Mouse (Mus musculus): ENCODE results near the gene Glt28d2. TPM values are rescaled to one million over a fixed set of nuclear protein-coding genes. Genes with fewer than 3 reads are reported as not detected.
"Not testable (repeated sequence)": the region's sequence is repeated elsewhere in the genome, so short reads cannot be mapped to it uniquely, and the experiment has no call there.

Gene Glt28d2
- polyA plus RNA-seq (2015; fragmentation: Nextera tagmentation; extraction: Ambion mirVana) = 0.08 and 0.11 TPM in 2 replicates

DNA sequence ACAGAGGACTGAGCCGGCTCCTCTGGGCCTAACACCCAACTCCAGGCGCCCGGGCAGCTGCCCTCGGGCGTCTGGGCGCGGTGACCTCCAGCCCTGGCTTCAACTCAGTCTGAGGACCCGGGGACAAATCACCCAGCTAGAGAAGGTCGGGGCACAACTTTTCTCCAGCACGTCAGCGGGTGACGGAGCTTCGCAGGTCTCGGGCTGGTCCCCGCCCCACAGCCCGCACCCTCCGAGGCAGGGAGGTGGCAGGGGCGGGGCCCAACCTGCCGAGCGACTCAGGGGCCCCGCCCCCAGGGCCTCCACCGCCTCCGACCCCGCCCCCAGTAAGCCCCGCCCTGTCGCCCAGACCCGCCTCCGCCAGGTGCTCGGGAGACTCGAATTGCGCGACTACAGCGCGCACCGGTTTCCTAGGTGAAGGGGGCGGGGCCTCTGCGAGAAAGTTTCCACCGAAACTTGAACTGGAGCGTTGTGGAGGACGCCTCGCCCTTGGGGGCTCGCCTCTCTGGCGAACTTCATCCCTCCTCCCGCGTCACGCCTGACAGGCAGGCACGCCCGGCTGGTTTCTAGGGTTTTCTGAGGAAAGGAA lies at the start of gene Glt28d2, which contains the start of gene Gm37240:
Gene Glt28d2 (minus strand): TSS at position 278 of the 589 bp plus-strand sequence.
Gene Gm37240 (minus strand): TSS at position 280 of the 589 bp plus-strand sequence.
- under 1% methylated on average over 47 of the region's 48 CpGs for WGBS
- H3K27me3 ChIP-seq = peaks cover 31% of the 10 kb centered on the region
- H3K9me3 ChIP-seq (replicated peaks) = no peaks in the 10 kb centered on the region
- peak; percentile 88 for ATAC-seq
- H3K4me2 ChIP-seq = peak within 1 kb of the TSS; percentile 98
- no peaks in the 10 kb centered on the region for H3K36me3 ChIP-seq (ENCODE audit: poor library complexity, severe bottlenecking)
- H3K27ac ChIP-seq = no peak within 1 kb of the TSS
- peak within 1 kb of the TSS; percentile 58 for H3K9ac ChIP-seq
- peak within 1 kb of the TSS; percentile 52 for H3K4me3 ChIP-seq
- peaks cover 19% of the 10 kb centered on the region for H3K4me1 ChIP-seq

DNA sequence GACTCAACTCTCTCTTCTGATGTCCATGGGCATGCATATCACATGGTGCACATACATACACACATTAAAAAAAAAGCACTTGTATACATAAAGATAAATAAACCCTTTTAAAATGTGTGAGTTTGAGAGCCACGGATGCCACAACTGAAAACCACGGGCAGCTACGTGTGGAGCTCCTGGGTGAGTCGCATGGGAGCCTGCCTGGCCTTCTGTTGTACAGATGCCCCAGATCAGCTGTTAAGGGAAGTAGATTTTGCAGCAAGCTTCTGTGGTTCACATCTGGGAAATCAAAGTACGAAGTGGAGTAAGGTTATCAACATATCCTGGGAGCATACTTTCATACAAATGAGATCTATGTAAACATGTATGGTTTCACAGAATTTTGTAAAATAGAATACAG lies 46.3 kb upstream of the Glt28d2 start:
- WGBS = 94% methylated on average over 5 of the region's 5 CpGs
- Histone ChIP-seq H3K4me1 (peaks cover 6% of the 10 kb centered on the region; the same call in 1 of the 2 replicates), H3K27ac (no peak overlapping the region), H3K9ac (no peak overlapping the region), H3K36me3 (ENCODE audit: poor library complexity, severe bottlenecking) (no peaks in the 10 kb centered on the region), H3K9me3 (replicated peaks) (no peaks in the 10 kb centered on the region), H3K27me3 (no peaks in the 10 kb centered on the region), H3K4me3 (no peak overlapping the region), H3K4me2 (no peak overlapping the region)
- ATAC-seq = no peak

DNA sequence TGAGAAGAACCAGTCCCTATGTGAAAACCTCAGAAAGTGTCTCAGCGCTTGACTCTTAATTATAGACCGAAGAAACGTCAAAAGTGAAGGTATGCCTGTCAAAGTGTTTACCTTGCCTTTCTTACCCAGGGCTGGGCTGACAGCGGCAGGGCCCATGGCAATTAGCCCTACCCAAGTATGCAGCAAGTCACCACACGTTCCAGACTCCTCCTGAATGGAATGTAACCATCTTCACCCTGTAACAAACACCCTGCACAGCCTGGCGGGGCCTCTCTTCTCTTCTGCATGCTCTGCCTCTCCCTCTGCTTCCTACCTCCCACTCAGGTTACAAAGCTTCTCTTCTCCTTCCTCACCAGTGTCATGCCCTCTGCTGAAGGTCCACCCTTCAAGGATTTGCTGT lies 44.5 kb upstream of the Glt28d2 start:
- no peaks in the 10 kb centered on the region for H3K27me3 ChIP-seq
- no peaks in the 10 kb centered on the region for H3K36me3 ChIP-seq (ENCODE audit: poor library complexity, severe bottlenecking)
- H3K27ac ChIP-seq = no peak overlapping the region
- no peak overlapping the region for H3K4me2 ChIP-seq
- H3K4me3 ChIP-seq = no peak overlapping the region
- H3K9ac ChIP-seq = no peak overlapping the region
- no peaks in the 10 kb centered on the region for H3K9me3 ChIP-seq (replicated peaks)
- no peak for ATAC-seq
- peaks cover 11% of the 10 kb centered on the region; the same call in 1 of the 2 replicates for H3K4me1 ChIP-seq
- 83% methylated on average over 6 of the region's 6 CpGs for WGBS

DNA sequence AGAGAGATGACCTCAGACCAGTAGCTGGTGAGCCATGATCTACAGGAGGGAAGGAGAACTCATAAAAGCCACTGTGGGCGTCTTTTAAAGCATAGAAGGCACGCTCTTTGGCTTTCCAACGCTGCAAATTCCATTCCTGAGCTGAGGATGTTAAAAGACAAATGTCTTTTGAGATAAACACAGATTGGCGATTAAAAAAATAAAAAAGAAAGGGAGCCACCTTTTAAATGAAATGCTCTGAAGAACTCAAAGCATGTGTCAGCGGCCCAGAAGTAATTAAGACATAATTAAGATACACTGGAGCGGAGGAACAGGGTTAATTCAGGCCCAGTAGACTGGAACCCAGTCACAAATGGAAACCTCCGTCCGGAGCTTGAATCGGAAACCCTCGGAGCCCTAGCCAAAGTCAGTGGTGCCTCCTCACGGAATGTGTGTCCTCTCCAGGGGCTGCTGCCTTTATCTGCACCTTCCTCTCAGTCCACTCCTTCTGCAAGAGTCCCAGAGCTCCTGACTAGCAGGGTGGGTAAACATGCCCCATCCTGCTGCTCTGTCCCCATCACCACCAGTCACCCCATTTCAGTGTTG lies 43.4 kb upstream of the Glt28d2 start:
- Histone ChIP-seq H3K36me3 (ENCODE audit: poor library complexity, severe bottlenecking) (no peaks in the 10 kb centered on the region), H3K4me2 (no peak overlapping the region), H3K27ac (no peak overlapping the region), H3K9ac (no peak overlapping the region), H3K4me3 (no peak overlapping the region), H3K9me3 (replicated peaks) (no peaks in the 10 kb centered on the region), H3K4me1 (peaks cover 11% of the 10 kb centered on the region; the same call in 1 of the 2 replicates), H3K27me3 (no peaks in the 10 kb centered on the region)
- WGBS = 20% methylated on average over 11 of the region's 11 CpGs
- ATAC-seq = no peak

DNA sequence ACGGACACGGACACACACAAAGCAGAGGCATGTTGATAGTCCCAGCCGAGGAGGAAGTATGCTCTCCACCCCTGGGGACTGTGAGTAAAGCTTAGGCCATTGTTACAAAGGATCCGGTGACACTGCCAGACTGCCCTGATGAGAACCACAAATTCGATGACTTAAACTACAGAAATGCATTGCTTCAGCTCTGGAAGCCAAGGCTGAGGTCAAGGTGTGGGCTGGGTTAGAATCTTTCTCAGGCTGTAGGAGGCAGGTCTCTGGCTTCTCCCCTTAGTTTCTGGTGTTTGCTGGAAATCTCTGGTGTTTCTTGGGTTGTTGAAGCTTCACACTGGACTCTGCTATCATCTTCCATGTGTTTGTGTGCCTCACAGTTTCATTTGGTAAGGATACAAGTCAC lies 42.4 kb upstream of the Glt28d2 start:
- no peak overlapping the region for H3K4me2 ChIP-seq
- 87% methylated on average over 5 of the region's 5 CpGs for WGBS
- H3K4me3 ChIP-seq = no peak overlapping the region
- no peak overlapping the region for H3K9ac ChIP-seq
- H3K27ac ChIP-seq = no peak overlapping the region
- no peaks in the 10 kb centered on the region for H3K36me3 ChIP-seq (ENCODE audit: poor library complexity, severe bottlenecking)
- H3K4me1 ChIP-seq = peaks cover 11% of the 10 kb centered on the region; the same call in 1 of the 2 replicates
- no peaks in the 10 kb centered on the region for H3K27me3 ChIP-seq
- ATAC-seq = no peak
- H3K9me3 ChIP-seq (replicated peaks) = no peaks in the 10 kb centered on the region

DNA sequence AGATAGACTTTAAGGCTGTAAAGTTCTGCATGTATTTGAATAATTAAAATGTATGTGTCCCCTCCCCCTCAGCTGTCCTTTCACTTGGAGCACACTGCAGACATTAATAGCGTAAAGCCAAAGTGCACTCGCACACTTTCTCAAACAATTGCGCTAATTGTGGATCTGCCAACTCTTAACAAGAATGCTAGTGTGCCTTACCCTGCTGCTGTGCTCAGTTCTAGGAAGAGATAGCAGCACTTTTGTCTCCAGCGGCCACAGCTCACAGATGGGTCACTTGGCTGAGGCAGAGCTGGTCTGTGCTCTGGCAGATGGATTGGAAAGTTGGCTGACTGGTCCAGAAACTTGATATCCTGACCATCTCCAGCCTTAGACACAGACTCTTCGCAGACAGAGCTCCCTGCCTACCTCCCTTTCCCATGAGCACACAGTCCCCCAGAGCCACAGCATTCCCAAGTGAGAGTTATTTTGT lies 40.9 kb upstream of the Glt28d2 start:
- no peaks in the 10 kb centered on the region for H3K27me3 ChIP-seq
- ATAC-seq = no peak; the same call in 1 of the 2 replicates
- no peaks in the 10 kb centered on the region for H3K36me3 ChIP-seq (ENCODE audit: poor library complexity, severe bottlenecking)
- no peaks in the 10 kb centered on the region for H3K9me3 ChIP-seq (replicated peaks)
- WGBS = 72% methylated on average over 5 of the region's 5 CpGs
- no peak overlapping the region for H3K4me3 ChIP-seq
- H3K9ac ChIP-seq = no peak overlapping the region
- H3K4me1 ChIP-seq = peaks cover 11% of the 10 kb centered on the region; the same call in 1 of the 2 replicates
- no peak overlapping the region for H3K4me2 ChIP-seq
- H3K27ac ChIP-seq = no peak overlapping the region

DNA sequence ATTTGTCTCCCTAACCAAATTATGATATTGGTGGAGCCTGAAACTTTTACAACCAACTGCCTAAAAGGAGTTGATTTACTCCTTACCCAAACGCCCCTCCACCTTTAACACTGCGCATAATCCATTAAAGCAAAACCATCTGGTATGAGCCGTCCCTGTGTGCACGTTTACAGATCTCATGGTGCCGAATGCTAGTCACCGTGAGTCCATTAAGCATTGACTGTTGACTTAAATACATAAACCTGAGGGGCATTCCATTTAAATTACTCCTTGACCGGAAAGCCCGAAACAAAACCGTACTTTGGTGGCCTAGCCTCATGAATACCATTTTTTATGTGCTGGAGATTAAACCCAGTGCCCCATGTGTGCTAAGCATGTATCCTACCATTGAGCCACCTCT lies 40.0 kb upstream of the Glt28d2 start:
- Histone ChIP-seq H3K4me2 (no peak overlapping the region), H3K4me1 (peaks cover 11% of the 10 kb centered on the region; the same call in 1 of the 2 replicates), H3K9ac (no peak overlapping the region), H3K27me3 (no peaks in the 10 kb centered on the region), H3K4me3 (no peak overlapping the region), H3K9me3 (replicated peaks) (no peaks in the 10 kb centered on the region), H3K36me3 (ENCODE audit: poor library complexity, severe bottlenecking) (no peaks in the 10 kb centered on the region), H3K27ac (no peak overlapping the region)
- 86% methylated on average over 9 of the region's 9 CpGs for WGBS
- no peak for ATAC-seq

DNA sequence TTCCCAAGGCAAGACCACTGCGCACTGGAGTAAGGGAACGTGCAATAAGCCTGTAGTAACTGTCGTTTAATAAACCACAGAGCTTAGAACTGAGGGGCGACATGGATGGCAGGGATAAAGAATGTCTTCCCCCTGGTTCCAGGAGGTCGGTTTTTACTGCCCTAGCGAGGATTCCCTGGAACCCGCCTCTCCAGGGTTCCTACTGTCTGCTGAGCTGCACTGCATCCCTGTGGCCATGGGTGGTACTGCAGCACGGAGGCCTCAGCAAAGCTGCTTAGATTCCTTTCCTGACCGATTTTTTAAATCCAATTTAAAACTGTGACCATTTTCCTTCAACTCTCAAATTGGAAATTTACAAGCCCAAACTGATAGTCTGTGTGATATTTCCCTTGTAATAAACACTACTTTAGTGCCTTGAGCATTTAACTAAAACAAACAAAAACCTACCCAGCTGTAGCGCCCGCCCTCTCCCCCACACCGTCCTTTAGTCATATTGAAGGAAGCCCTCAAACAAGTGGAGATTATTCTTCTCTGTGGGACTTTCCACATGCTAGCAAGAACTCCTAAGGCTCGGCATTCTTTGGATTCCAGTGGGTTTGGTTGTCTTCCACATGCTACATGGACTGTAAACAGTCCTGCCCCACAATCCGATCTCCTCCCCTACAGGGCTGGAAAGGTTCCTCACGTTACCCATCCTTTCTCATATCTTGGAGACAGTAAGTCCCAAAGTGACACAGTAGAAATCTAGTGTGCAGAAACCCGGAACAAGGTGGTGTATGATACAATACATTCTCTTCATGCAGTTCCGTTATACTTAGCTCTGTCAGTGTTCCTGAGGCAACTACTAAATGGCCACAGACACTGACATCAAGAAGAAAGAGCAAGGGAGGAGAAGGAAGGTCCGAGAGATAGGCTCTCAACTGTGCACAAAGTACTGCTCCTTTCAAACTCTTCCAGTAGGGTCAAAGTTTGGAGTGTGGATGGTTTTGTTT lies 36.9 kb upstream of the Glt28d2 start:
- H3K4me2 ChIP-seq = peak overlapping the region; percentile 32
- 46% methylated on average over 18 of the region's 18 CpGs for WGBS
- H3K4me3 ChIP-seq = no peak overlapping the region
- H3K27ac ChIP-seq = no peak overlapping the region
- no peaks in the 10 kb centered on the region for H3K9me3 ChIP-seq (replicated peaks)
- peaks cover 5% of the 10 kb centered on the region; the same call in 1 of the 2 replicates for H3K4me1 ChIP-seq
- H3K9ac ChIP-seq = no peak overlapping the region
- peak; percentile 74 for ATAC-seq
- H3K36me3 ChIP-seq (ENCODE audit: poor library complexity, severe bottlenecking) = no peaks in the 10 kb centered on the region
- no peaks in the 10 kb centered on the region for H3K27me3 ChIP-seq

DNA sequence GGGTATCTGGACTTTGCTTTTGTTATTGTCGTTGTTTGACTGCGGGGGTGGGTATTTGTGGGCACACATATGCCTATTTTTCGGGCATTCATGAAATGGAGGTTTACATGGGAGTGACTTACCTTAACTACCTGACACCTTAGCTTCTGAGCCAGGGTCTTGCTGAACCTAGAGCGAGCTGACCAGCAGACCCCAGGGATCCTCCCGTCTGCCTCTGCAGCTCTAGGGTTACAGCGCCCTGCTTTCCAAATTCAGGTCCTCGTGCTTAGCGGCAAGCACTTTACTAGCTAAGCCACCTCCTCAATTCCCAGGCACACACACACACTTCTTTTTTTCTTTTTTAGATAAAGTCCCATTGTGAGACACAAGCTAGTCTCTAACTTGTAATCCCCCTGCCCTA lies 36.0 kb upstream of the Glt28d2 start:
- Histone ChIP-seq H3K36me3 (ENCODE audit: poor library complexity, severe bottlenecking) (no peaks in the 10 kb centered on the region), H3K9me3 (replicated peaks) (no peaks in the 10 kb centered on the region), H3K4me1 (peaks cover 5% of the 10 kb centered on the region; the same call in 1 of the 2 replicates), H3K4me3 (no peak overlapping the region), H3K9ac (no peak overlapping the region), H3K27me3 (no peaks in the 10 kb centered on the region), H3K27ac (no peak overlapping the region), H3K4me2 (no peak overlapping the region)
- WGBS = 75% methylated on average over 8 of the region's 8 CpGs
- no peak for ATAC-seq

DNA sequence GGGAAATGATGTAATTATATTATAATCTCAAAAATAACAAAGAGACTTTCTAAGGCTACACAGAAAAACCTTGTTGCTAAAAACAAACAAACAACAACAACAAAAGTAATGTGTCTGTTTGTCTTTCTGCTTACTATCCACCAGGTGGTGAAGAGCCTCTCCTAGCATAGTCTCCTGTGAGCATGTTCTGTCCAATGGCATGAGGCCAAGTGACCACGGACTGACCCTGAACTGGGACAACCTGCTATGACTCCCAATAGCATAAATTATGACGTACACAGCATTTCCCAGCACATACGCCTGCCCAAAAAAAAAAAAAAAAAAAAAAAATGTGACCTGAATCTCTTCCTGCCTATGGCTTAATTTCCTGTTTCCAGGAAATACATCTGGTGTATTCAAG lies 35.0 kb upstream of the Glt28d2 start:
- Histone ChIP-seq H3K4me2 (no peak overlapping the region), H3K36me3 (ENCODE audit: poor library complexity, severe bottlenecking) (no peaks in the 10 kb centered on the region), H3K4me3 (no peak overlapping the region), H3K27ac (no peak overlapping the region), H3K9me3 (replicated peaks) (no peaks in the 10 kb centered on the region), H3K4me1 (no peaks in the 10 kb centered on the region), H3K9ac (no peak overlapping the region), H3K27me3 (no peaks in the 10 kb centered on the region)
- no peak for ATAC-seq
- WGBS = 92% methylated on average over 3 of the region's 3 CpGs

DNA sequence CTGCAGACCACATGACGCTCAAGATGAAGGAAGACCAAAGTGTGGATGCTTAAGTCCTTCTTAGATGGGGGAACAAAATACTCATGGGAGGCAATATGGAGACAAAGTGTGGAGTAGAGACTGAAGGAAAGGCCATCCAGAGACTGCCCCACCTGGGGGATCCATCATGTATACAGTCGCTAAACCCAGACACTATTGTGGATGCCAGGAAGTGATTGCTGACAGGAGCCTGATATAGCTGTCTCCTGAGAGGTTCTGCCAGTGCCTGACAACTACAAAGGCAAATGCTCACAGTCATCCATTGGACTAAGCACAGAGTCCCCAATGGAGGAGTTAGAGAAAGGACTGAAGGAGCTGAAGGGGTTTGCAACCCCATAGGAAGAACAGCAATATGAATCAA lies 33.4 kb upstream of the Glt28d2 start:
- H3K9ac ChIP-seq; H3K27ac ChIP-seq; H3K4me2 ChIP-seq; H3K4me3 ChIP-seq; H3K9me3 ChIP-seq (replicated peaks); H3K36me3 ChIP-seq (ENCODE audit: poor library complexity, severe bottlenecking); ATAC-seq; H3K27me3 ChIP-seq; H3K4me1 ChIP-seq: not testable (repeated sequence)
- 91% methylated on average over 2 of the region's 2 CpGs for WGBS

DNA sequence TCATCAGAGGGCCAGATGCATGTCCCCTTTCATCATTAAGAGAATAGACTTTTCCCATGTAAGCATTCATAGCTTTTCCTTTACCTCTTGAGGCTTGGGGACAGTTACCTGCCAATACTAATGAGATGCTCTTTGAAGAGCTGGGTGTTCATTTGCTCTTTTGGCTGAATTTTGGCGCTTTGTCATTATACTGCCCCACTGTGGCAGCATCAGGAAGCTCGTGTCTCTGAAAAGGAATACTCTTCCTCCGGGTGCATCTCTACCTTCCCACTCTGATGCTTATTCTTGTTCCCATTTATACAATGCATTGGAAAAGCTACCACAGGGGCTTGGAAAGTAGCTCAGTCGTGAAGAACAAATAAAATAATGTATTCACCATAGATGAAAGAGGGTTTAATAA lies 30.3 kb upstream of the Glt28d2 start:
- ATAC-seq = no peak
- WGBS = 13% methylated on average over 4 of the region's 4 CpGs

More for the DNA sequence above, 30.3 kb upstream of the Glt28d2 start:
- no peak overlapping the region for H3K4me3 ChIP-seq
- no peaks in the 10 kb centered on the region for H3K9me3 ChIP-seq (replicated peaks)
- no peak overlapping the region for H3K4me2 ChIP-seq
- no peaks in the 10 kb centered on the region for H3K27me3 ChIP-seq
- H3K4me1 ChIP-seq = no peaks in the 10 kb centered on the region
- H3K9ac ChIP-seq = no peak overlapping the region
- no peak overlapping the region for H3K27ac ChIP-seq
- H3K36me3 ChIP-seq (ENCODE audit: poor library complexity, severe bottlenecking) = no peaks in the 10 kb centered on the region
